Mouse (Mus musculus) left cerebral cortex, postnatal 25 days (tissue): ENCODE measurements around the gene Gprc5a. TPM values are rescaled to one million over a fixed set of nuclear protein-coding genes. Genes with fewer than 3 reads are reported as not detected.

Experiments used
- DNase-seq, 2 experiments: peaks; one replicate each; pipeline ENCODE4 v3.0.0; 2022; ENCODE audit warnings: low spot score in 2 of 2, mixed read lengths in 1 of 2
- intact Hi-C: fragments of 180-260 bp; cut with DNase I; formaldehyde crosslinking; loops from one replicate; pipeline ENCODE4 v1.15.1; 2025
- total RNA-seq, 2 experiments: library from RNA; stranded (reverse); gene quantifications; 2 replicates each; pipeline ENCODE4 v1.2.3; 2021

Gene Gprc5a
- total RNA-seq, 2 experiments from 2014 or later: 0.37 to 0.39 TPM

DNA sequence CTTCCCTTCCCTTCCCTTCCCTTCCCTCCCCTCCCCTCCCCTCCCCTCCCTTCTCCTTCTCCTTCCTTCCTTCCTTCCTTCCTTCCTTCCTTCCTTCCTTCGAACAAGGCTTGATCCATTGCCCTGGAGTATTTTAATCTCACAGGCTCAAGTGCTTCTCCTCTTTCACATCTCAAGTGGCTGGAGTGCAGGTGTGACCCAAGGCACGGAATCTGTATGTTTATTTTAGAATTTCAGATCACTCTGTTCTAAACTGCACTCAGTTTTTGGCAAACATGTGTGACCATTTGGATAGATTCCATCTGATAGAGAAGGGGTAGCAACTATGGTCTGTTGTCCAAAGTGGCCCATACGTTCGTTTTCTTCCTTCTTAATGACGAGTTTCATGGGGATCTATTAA is 2.8 kb downstream of the Gprc5a start:
- no peak for DNase-seq
- intact Hi-C loops: no loop called here

- DNase-seq: no peak
- intact Hi-C loops: no loop called here
Measured at GRCm38 (mm10) chr6:135069856-135070255, 4.4 kb downstream of the Gprc5a start.

DNA sequence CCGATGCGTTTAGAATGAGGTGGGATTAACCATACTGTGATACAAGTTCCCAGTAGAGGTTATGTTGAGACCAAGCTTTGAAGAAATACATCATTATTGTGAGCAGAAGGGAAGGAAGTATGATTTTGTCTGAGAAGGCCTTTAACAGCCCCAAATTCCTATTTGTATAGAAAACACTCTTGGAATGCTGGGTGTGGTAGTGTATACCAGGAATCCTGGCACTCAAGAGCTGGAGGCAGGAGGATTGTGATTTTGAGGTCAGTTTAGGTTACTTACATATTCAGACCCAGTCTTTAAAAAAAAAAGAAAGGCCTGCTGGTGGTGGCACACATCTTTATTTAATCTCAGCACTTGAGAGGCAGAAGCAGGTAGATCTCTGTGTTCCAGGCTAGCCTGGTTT is 4.9 kb downstream of the Gprc5a start:
- intact Hi-C loops: no loop called here
- DNase-seq: no peak

DNA sequence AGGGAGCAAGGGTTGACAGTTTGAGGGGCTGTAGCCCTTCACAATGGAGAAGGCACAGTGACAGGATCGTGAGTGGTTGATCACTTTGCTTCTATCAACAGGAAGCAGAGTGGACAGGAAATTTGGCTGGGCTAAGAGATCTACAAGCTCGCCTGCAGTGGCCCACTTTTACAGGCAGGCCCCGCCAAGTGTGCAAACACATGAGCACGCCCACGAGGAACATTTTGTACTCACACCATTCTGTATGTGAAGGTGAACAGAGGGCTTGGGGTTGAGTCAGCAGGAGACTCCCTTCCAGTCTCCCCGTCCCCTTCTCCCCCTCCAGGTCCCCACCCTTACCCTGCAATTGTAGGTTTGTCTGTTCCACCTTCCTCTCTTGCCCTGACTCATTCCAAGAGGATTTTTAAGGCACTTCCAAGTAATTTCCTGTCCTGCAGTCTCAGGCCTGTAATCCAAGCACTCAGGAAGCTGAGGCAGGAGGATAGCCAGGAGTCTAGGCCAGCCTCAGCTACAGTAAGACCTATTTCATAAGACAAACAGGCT is 9.0 kb downstream of the Gprc5a start:
- no peak for DNase-seq
- intact Hi-C loops: no loop called here

- DNase-seq: no peak
- intact Hi-C loops: no loop called here
Measured at GRCm38 (mm10) chr6:135076202-135076601, 10.8 kb downstream of the Gprc5a start.

DNA sequence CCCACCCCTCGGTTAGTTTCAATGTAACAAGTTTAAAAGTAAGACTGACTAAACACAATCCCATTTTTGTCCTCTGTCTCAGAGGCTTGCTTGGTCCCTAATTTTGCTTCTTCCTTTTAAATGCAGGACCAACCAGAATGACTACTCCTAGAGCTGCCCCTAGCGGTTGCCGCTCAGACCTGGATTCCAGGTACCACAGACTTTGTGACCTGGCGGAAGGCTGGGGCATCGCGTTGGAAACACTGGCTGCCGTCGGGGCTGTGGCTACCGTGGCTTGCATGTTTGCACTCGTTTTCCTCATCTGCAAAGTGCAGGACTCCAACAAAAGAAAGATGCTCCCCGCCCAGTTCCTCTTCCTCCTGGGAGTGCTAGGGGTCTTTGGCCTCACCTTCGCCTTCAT is 13.0 kb downstream of the Gprc5a start:
- intact Hi-C loops: no loop called here
- DNase-seq: no peak

DNA sequence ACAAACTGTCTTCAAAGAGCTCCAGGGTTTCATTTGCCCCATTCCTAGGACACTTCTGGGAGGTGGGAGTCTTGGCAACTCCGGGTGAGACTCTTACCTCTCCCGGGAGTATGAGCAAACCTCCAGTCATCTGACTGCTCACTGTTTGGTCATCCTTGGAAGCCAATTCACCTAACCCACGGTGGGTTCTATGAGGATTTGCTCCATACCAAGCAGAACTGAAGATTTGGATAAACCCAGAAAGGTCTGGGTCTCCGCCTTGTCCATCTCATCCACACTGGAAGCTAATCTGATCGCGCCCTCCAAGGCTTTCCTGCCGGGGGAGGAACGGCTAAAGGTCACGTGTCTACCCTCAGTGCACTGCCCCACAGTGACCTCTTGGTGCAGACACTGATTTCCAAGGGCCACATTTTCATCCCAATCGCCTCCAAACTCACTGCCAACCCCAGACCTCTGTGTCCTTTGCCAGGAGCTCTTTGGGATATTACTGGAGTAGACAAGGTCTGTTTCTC is 18.6 kb downstream of the Gprc5a start:
- intact Hi-C loops: no loop called here
- no peak for DNase-seq

DNA sequence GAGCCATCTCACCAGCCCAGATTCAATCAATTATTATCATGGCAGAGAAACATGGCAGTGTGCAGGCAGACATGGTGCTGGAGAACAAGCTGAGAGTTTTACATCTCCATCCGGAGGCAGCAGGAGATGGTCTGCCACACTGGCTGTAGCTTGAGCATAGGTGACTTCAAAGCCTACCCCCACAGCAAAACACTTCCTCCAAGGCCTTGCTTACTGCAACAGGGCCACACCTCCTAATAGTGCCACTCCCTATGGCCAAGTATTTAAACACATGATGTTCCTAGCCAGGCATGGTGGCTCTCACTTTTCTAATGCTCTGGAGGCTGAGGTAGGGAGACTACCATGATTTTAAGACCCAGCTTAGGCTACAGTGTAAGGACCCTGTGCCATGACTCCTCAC is 20.3 kb downstream of the Gprc5a start:
- intact Hi-C loops: loop anchor here (5.0 kb wide), 2 partner anchors 162 to 292 kb away; no protein-coding TSS in a partner anchor

GRCm38 (mm10) chr6:135087721-135088451 is 22.4 kb downstream of the Gprc5a start:
- DNase-seq: peak; percentile 83 to 86
- intact Hi-C loops: loop anchor here (1.0 to 5.0 kb wide), 3 partner anchors 56 to 289 kb away; no protein-coding TSS in a partner anchor

More for the DNA sequence above, 20.3 kb downstream of the Gprc5a start:
- DNase-seq: no peak

DNA sequence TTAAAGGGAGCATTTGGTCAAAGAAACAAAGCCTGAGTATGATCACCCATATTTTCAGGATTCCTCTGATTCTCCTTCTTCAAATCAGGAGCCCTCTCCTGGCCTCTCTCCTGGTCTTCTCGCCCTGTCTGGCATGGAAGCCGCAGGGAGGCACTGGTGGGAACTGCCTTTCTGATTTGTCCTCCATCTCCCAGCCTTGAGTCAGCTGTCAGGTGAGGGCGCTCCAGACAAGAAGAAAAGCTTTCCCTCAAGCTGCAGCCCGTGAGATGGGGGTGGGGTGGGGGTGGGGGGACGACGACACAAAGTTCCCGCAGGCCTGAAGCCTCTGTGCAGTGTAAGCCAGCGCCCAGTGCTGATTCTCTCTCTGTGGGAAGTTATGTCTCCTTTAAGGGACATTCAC is 24.3 kb downstream of the Gprc5a start:
- intact Hi-C loops: loop anchor here (5.0 kb wide), 4 partner anchors 143 to 298 kb away; no protein-coding TSS in a partner anchor
- DNase-seq: peak; percentile 27 to 63

GRCm38 (mm10) chr6:135090661-135091060 is 25.2 kb downstream of the Gprc5a start:
- no peak for DNase-seq
- intact Hi-C loops: loop anchor here (5.0 kb wide), 2 partner anchors 142 to 297 kb away; no protein-coding TSS in a partner anchor

DNA sequence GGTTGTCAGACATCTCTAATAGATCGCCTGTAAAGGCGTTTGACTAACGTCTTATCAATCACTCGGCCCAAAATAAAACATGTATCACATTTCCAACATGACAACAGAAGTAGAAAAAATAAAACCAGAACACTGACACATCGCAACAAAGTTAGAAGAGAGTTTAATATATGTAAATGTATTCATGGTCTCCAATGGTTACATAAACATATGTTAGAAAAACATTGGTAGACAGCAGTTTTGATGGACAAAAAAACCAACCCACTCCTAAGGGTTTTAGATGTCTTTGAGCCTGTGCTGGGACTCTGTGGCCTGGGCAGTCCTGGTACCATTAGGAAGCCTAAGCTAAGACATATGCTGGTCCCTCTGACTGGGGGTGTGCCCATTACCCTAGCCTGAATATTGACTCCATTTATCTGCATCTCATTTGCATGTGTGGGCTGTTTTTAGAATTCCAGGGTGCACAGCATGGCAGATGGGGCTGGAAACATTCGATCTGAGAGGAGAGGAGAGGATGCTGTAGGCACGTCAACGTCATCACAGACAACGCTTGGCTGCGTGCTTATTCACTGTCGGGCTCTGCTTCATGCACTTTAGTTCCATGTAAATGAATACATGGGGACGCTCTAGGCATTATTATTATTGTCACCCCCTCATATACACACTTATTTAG is 27.5 kb downstream of the Gprc5a start:
- intact Hi-C loops: loop anchor here (5.0 kb wide), 2 partner anchors 139 to 294 kb away; no protein-coding TSS in a partner anchor
- peak; percentile 56 to 90 for DNase-seq

- intact Hi-C loops: no loop called here
- DNase-seq: no peak
Measured at GRCm38 (mm10) chr6:135100787-135101472, 35.5 kb downstream of the Gprc5a start.

- intact Hi-C loops: no loop called here
- DNase-seq: no peak
Measured at GRCm38 (mm10) chr6:135102736-135103303, 37.4 kb downstream of the Gprc5a start.

DNA sequence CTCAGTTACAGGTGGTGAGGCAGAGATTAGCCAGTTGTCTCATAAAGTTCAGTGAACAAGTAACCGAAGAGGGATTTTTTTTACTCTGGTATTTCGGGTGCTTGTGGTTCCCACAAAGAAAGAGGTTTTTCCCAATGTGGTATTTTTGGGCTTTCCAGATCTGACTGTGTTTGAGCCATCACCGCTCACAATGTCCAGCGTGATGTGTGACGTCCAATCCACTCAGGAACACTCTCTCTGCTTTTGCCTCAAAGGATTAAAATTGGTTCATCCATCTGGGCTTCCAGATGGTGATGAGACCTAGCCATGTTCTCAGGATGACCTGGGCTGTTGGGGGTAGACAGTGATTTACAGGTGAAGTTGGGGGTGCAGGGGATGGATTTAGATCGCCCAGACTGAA is 41.6 kb downstream of the Gprc5a start:
- intact Hi-C loops: no loop called here
- DNase-seq: peak in 1 of 2 experiments; percentile 75

- DNase-seq: no peak
- intact Hi-C loops: no loop called here
Measured at GRCm38 (mm10) chr6:135112411-135113113, 47.1 kb downstream of the Gprc5a start.

- intact Hi-C loops: no loop called here
- DNase-seq: no peak
Measured at GRCm38 (mm10) chr6:135113114-135113436, 47.6 kb downstream of the Gprc5a start.

DNA sequence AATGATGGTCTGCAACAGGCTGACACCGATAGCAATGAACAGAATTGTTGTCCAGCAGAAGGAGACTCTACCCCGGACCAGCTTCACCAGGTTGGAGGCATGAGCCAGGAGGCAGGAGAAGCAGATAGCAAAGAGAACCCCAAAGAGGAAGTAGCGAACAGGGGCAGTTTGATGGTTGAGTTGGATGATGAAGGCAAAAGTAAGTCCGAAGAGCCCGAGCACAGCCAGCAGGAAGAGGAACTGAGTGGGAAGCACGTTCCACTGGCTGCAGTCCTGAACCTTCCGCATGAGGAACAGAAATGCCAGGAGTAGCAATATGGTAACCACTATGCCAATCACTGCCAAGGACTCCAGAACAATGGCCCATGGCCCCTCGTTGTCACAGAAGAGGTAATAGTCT is 51.0 kb downstream of the Gprc5a start:
- intact Hi-C loops: no loop called here
- no peak for DNase-seq

DNA sequence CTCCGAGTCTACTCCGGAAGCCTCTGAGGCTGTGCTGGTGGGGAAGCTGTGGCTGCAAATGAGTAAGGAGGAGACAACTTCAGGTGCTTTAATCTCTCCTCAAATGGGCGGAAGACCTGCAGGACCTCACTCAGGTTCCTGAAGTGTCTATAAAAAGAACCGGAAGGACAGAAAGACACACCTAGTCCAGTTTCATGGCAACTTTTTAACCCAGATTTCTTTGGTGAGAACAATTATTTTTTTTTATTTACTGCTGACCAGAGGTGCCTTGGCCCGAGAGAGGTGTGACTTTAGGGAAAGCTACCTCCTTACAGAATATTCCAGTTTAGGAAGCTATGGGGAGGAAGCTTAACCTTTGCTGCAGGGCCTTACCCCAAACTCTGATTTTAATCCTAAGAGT is 52.7 kb downstream of the Gprc5a start, which contains the start of gene Gprc5d:
Gprc5d (minus strand) TSS at position 101 of the 400 bp plus-strand sequence.
- DNase-seq: no peak
- intact Hi-C loops: no loop called here
